Mouse (Mus musculus) megakaryocyte progenitor cell, adult 5-6 weeks (primary cell): ENCODE data around the gene Dhh. TPM values are rescaled to one million over a fixed set of nuclear protein-coding genes. Genes with fewer than 3 reads are reported as not detected.

Experiments
- ATAC-seq: replicated peaks from 2 replicates; pipeline ENCODE4 v1.8.0; 2016; ENCODE audit warnings: mild to moderate bottlenecking, moderate TSS enrichment, inconsistent platforms; ENCODE audit not compliant: poor library complexity
- total RNA-seq, 2 experiments: library from RNA; stranded (forward) in 1 of 2; stranded (reverse) in 1 of 2; fragments of 157-497, 149-512 nt in 1 of 2; fragments of 200-1000 nt in 1 of 2; gene quantifications; 2 replicates each; pipeline versions ENCODE4 v1.2.3 to v1.2.4; 2015 to 2017

Gene Dhh
- total RNA-seq, 2 experiments from 2014 or later = not detected

DNA sequence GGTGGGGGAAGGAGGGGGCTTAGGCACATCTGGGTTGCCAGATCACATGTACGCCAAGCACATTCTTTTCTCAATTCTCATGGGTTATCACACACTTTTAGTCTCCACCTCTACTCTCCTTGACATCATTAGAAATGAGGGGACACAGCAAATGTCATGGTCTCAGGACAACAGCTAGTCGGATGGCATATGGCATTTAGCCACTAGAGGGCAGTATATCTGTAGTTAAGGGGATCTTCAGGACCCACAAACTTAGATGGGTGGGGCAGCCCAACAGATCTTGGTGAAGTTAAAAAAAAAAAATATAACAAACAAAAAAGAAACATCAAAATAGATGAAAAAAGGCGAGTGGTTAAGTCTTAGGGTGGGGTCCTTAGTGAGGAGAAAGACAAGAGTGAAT is 21.0 kb downstream of the Dhh start:
- peak; percentile 51 for ATAC-seq

DNA sequence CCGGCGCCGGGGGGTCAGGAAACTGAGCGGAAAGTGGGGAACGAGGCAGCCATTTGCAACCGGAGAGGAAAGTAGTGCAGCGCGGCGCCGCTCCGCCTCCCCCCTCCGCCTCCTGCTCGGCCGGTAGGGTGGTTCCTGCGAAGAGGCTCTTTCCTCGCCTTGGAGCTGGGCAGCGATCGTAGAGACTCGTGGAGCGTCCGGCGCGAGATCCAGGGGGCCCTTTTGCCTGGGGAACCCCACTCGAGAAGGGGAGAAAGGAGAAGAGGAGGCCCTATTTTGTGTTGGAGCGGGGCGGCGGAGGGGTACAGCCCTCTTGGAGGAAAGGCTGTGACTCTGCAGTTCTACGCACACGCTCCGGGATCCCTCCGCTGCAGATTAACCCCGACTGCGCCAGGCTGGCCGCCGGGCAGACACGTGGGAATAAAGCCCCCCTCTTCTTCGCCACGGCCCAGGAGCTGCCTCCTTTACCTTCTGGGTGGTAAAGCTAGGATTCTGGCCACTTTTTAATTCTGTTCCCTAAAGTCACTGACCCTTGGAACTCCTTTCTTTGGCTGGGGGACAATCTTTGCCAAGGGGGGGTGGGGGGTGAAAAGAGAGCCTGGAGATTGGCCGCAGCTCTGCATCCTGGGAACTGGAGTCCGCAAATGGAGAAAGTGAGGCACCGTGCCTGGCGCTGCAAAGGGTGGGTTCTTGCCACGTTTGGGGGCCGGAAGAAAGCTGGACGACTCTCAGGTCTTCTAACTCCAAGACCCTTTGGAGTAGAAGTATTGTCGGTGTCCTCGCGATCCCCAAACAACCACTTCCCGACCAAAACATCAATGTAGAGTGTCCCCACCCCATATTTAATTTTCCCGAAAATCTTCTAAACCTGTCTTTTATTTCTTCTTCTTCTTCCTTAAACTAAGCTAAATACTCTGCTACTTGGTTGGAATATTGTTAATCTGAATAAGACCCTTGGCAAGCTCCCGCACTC is 26.1 kb downstream of the Dhh start:
- peak; percentile 84 for ATAC-seq

DNA sequence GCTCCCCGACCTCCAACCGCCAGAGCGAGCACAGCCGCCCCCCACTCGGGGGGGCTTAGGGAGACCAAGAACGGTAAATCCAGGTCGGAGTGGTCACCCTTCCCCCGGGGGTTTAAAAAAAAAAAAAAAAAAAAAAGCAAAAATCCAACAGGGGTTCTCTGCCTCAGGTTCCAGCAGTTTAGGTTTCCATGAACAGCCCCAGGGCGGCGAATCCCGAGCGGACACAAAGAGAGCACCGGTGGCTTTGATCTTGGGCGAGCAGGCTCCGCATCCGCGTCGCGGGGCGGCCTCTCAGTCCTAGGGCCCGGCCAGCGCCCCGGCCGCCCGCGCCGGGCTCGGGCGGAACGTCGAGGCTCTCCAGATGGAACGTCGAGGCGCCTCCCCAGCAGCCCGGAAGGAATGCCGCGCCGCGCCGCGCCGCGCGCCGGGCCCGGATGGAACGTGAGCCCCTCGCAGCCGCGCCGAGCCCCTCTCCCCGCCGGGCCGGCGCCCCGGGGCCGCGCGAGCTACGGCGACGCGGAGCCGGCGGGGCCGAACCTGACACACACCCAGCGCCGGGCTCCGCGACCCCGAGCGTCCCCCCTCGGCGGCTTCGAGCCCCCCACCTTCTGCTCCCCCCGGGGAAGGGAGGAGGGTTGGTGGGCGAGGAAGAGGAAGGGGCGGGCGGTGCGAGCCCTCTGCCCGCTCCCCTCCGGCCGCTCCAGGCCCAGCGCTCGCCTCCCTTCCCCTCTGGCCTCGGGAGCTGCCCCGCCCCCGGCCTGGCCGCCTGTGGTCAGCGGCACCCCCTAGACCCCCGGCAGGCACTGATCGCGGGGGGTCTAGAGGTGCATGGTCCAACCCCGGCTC is 27.0 kb downstream of the Dhh start, which contains the start of gene Kmt2d:
Gene Kmt2d (minus strand): TSS at position 135 of the 846 bp plus-strand sequence.
- ATAC-seq = no peak

DNA sequence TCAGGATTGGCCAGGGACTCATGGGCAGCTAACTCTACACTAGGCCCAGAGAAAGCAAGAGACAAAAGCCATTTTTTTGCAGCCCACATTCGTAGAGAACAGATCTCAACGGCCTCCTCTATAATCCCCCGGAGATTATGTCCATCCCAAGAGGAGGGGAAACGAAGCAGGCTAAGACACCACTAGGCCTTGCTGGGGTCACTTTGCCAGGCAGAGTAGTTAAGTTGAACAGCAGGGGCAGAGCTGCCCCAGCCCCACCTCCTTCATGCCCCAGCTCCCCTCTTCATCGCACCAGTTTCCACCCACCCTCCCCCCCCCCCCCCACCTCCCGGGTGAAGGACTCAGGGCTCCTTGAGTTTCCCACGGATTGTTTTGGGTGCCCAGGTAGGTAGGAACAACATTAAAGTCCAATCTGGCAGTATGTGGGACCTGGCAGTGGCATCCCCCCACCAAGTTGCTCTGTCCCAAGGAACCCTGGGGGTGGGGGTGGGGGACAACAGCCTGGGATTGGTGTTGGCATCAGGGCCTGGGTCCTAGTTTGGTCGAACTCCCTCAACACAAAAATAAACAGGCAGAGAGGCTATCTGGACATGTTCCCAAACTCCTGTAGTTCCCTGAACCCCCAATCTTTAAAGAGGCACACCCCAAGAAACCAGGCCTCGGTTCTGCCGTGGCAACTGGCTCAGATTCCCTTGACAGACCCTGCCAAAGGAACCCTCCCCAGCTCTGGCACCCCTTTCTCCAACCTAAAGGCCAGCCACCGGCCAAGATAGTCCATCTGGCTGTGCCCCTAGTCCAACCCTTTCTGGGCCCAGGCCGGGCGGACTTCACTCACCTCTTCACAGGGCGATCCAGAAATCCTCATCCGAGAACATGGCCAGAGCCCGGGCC is 27.9 kb downstream of the Dhh start:
- ATAC-seq = no peak

DNA sequence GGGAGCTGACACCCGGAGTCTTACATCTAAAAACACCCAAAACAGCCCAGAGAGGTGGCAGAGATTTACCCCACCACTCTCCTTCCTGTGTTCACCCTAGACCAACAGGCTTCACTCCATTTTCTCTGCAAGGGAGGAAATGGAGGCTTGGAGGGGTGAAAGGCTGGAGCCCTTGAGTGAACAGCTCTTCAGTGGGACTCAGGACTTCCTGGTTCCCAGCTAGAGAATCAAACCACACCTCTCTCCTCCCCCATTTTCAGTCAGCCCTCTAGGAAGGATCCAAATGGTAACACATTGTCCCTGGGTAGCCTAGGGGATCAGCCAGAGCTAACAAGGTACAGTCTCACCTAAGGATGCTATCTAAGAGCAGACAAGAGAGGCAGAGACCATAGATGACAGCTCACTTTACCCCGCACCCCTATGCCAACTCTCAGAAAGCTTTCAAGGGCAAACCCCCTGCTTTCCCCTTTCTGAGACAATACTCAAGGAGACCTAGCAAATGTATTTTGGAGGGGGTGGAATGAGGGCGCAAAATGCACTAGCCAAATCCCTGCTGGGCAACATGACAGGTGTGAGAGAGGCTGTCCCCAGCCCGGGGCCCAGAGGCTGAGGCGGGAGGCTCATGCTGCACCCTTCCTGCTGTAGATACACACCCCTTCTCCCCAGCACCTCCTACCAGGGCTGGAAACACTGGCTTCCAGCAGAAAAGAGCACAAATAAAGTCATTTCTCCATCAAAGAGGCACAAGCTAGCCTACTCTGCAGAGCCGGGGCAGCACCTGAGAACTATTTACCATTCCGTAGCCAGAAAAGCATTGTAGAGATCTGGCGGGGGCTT is 28.8 kb downstream of the Dhh start:
- ATAC-seq = no peak

DNA sequence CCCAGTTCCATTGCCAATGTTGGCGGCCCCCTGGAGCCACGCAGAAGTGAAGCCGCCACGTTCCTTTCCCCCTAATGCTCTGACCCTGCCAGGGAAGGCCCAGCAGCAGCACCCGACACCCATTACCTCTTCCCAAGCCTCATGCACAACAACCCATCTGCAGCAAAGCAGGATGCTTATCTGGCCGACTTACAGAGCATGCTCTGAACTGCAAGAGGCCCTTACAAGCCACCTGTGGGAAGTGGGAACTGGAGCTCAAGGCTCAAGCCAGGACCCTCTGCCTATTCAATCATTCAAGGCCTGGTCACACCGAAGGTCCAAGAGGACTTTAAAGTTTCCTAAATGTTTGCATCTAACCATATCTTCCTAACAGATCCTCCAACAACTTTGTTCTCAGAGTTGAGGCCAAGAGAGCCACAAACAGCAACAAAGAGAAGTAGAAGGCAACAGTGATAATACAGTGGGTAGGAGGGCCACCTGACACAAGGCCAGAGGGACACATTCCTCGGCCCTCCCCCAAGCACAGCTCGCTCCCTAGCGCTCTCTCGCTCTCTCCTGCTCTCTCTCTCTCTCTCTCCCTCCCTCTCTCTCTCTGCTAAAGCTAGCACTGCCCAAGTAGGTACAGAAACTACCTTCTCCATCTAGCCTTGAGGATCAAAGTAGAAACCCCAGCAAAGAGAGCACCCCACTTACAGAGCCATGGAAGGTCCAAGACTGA is 29.8 kb downstream of the Dhh start:
- no peak for ATAC-seq

DNA sequence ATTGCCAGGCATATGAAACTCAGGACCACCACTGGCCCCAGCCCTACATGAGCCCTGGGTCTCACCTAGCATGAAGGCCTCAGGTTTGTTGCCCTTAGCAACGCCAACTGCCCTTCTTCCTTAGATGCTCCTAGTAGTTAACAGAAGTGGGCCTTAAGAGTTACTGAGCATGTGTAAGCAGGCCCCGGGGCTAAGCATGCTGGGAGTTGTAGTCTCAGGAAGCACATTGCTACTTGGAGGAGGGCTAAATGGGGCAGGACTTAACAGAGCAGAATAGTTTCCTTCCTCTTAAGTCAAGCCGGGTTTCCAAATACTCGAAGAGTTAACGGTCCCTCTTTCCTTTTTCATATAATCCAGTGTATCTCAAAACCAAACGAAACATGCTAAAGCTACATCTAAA is 31.0 kb downstream of the Dhh start:
- ATAC-seq = peak; percentile 63

DNA sequence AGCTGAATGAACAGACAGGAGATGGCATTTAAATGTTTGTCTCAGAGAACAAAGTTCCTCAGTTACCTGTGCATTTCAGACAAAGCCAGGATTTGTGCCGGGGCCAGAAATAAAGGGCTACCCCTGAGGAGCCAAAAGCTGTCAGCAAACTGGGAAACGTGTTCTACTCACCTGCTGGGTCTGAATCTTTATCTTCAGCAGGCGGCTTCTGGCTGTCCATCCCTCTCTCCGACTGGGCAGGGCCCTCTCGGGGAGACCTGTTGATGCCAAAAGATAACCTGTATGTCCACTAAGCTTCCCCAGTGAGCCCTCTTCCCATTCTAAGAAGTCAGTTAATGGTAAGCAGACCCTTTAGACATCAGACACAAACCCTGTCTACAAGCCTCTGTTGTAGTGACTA is 31.8 kb downstream of the Dhh start:
- no peak for ATAC-seq

DNA sequence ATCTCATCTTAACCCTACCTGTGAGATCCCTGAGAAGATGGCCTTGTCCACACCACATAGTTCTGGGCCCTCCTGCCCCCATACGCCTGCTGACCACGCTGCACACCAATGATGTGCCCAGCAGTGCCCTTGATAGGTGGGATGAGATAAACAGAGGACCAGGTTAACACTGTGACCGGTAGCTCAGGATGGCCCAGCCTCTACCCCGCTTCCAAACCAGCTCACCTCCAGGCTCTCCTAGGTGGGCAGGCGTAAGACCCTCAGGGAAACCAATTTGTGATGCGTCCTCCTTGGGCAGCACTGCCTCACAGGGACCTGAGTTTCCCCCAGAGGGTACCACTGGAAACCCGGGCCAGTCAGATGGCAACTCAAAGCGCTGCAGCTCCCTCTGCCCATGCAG is 32.6 kb downstream of the Dhh start:
- no peak for ATAC-seq

DNA sequence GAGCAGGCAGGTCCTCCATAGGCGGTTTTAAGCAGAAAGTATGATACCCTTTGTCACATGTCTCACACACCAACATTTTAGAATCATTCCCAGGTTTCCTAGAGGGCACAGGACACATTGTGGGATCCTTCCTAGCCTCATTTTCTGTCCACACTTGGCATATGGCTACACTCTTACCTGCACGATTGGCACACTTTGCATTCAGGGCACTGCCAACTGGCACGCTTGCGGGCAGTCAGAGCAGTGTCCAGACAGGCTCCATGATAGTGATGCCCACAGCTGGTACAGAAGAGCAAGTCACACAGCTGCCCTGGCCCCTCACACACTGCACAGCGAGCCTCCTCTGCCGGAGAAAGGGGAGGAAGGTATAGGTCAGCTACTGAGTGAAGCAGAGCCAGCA is 33.4 kb downstream of the Dhh start:
- no peak for ATAC-seq

DNA sequence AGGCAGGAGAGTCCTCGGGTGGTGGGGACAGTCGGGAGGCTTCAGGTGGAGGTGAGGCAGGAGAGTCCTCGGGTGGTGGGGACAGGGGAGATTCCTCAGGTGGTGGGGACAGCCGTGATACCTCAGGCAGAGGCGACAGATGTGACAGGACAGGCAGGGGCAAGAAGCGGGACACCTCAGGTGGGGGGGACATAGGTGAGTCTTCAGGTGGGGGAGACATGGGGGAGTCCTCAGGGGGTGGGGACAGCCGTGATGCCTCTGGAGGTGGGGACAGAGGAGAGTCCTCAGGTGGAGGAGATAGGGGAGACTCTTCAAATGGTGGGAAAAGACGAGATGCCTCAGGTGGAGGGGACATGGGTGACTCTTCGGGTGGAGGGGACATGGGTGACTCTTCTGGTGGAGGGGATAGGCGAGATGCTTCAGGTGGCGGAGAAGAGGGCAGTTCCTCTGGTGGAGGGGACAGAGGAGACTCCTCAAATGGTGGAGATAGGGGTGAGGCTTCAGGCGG is 34.8 kb downstream of the Dhh start:
- ATAC-seq = no peak

DNA sequence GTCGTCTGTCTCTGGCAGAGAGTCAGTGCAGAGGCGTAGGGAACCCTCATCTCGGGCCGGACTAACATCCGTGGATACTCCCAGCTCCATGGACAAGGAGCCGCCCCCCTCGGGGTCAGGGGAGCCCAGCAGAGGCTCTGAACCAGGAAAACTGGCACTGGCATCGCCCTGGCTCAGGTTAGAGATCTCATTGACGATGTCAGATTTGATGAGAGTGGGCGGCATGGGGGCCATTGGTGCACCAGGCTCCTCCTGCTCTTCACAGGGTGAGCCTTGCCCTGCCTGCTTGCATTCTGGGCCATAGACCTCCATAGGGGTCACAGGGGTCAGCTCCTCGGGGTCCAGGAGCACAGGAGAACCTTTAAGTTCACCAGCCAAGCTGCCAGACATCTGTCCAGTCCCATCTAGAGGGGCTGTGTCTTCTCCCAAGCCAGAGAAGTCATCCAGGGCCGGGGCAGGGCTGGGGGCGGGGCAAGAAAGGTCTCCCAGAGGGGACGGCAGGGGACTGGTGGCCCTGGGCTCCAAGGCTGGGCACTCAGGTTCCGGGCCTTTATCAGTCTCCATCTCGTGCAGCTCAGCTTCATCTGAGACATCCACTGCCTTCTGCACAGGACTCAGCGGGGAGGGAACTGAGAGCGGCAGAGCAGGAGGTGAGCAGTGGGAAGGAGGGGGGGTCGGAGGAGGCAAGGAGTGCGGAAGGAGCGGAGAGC is 36.5 kb downstream of the Dhh start:
- no peak for ATAC-seq

DNA sequence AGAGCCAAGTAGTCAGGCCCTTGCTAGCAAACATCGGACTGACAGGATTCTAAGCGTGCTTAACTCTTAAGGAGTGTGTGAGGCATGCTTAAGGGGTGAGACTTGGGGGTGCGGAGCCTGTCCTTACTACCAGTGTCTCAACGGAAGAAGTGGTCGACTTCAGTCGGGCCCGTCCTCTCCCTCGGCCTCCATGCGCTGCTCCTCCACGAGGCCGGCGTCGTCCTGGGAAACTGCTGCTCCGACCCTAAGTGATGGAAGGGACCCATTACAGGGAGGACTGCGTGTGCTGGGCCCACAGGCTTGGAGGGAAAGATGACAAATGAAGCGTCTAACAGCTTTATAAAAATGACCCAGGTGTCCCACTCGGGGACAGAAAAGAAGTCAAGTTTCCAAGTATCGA is 37.4 kb downstream of the Dhh start:
- no peak for ATAC-seq

DNA sequence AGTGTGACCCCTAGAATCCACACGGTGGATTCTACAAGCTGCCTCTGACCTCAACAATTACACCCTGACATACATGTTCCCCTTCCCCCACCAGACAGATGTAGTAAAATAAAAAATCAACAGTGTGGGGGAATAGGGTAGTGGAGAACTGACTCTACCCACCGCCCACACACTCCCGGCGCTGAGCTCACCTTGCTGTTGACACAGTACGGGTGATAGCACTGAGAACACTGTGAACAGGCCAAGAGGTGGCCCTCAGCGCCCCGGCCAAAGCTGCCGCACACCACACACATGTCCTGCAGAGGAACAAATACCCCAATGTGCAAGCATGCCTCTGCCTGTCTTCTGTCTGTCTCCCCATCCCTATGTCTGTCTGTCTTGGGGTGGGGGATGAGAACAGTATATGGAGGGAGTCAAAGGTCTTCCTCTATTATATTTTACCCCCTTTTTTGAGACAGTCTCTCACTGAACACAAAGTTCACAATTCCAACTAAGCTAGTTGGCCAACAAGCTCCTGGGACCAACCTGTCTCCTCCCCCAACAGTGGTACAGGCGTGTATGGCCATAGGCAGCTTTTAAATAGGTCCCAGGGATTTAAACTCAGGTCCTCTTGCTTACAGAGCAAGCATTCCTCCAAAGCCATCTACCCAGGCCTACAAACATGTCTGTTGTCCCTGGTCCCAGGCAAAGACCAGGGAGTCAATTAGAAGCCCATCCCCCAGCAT is 38.9 kb downstream of the Dhh start:
- ATAC-seq = no peak

DNA sequence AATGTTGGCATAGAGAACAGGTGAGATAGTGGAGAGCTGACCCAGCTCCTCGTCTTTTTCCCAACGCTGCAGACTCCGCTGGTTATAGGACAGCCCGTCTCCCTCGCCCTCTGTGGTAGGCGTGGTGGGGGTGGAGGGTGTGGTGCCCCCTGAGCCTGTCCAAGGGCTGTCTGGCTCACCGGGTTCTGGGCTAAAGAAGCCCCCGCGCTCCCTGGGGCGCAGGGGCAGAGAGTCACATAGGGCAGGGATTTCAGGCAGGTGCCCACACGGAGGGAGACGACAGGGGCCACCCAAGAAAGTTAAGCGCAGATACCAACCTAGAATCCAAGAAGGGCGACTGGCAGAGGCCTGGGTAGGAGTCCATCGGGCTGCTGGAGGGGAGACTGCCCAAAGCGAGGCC is 44.1 kb downstream of the Dhh start:
- no peak for ATAC-seq

DNA sequence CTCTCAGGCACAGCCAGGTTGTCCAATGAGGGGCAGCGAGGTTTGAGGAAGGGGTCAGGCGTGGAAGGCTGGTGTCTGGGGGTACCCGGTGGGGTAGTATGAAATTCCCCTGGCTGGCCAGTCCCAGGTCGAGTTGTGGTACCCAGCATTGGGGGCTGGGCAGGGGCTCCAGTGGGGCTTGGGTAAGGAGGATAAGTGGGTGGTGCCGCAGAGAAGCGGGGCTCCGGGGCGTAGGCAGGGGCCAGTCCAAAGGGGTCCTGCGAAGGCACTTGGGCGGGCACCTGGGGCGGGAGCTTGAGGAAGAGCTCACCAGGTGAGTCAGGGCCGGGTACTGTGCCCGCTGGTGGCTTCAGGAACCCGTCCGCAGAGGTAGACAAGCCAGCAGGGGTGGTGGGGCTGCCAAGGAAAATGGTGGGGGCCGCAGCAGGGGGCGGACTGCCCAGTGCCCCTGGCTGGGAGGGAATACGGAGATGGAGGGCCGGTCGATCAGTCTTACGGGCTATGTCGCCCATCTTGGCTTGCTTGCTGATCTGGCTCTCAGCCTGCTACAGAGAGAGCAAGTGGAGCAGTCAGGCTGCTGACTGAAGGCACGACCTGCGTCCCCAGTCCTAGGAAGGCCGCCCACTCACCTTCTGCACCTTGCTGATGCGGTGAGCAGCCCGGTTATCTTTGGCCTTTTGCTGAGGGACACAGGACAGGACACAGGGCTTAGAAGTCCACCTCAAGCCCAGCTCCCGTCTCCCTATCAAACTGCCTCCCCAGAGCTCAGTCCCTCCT is 45.0 kb downstream of the Dhh start:
- ATAC-seq = no peak

DNA sequence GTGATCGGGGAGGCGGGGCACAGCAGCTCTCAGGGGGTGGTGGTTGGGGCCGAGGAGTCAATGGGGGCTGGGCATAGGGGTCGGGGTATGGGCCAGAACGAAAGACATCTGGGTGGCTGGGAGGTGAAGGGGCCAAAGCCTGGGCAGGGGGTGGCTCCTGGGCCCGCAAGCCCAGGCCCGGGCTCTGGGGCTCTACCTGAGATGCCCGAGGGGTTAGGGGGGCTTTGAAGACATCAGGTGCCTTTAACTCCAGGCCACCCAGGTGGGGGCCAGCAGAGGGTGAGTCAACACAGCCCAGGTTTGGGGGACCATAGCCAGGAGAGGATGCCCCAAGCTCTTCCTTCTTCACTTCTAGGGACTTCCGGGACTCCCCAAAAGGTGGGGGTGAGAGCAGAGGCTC is 45.6 kb downstream of the Dhh start:
- no peak for ATAC-seq
